Mouse (Mus musculus): ENCODE measurements around the gene Tcta. TPM values are rescaled to one million over a fixed set of nuclear protein-coding genes. Genes with fewer than 3 reads are reported as not detected.

The Tcta gene
- polyA plus RNA-seq, 1 experiment from 2014 or later: 30.2 TPM

DNA sequence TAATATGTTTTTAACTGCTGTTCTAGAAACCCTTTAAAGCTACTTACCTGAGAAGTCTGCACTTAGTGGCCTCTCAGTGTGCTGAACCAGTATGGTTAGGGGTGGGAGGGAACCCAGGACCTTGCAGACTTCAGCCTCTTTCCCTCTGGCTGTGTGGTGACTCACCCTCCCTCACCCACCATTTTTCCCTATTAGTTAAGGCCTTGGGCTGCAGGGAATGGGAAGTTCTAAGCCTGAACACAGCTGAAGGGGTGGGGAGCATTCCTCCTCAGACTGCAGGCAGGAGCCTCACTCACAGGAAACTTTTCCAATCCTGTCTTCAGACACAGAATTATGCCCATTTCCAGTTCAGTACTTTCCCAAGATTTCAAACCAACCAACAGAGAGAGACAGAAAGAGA lies 35.8 kb upstream of the Tcta start:
- POLR2A ChIA-PET: interaction anchor here (0.6 to 2.8 kb wide), 2 partner anchors 32 to 75 kb away, joined by 5 to 9 read pairs; no protein-coding TSS in a partner anchor
- ATAC-seq (no peak), DNase-seq (ENCODE audit: low read depth, low spot score) (no peak)
- no peak for TF ChIP-seq CTCF (IDR thresholded peaks at IDR 0.05)
- CTCF ChIA-PET: interaction anchor here (1.3 to 1.4 kb wide), 2 partner anchors 33 to 246 kb away, joined by 4 read pairs; no protein-coding TSS in a partner anchor
- in situ Hi-C loops (cut with MboI; ENCODE audit: low pct_unique_long_range_greater_than_20kb): no loop called here
- H3K27me3 ChIP-seq: no peaks in the 10 kb centered on the region

DNA sequence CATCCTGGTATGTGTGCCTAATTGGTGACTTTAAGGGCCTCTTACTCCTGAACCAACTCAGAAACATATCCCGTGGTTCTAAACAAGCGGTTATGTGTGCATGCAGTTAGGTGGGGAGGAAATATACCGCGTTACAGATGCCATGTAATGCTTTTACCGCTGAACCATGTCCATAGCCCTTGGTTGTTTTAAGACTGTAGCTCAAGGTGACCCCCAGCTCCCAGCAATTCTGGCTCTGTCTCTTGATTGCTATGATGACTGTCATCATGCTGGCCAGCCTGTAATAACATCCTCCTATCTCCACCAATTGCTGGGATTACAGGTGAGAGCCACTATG lies 35.1 kb upstream of the Tcta start:
- DNase-seq (ENCODE audit: low read depth, low spot score) (no peak), ATAC-seq (no peak)
- TF ChIP-seq CTCF (IDR thresholded peaks at IDR 0.05): no peak
- CTCF ChIA-PET: no interaction called here
- in situ Hi-C loops (cut with MboI; ENCODE audit: low pct_unique_long_range_greater_than_20kb): no loop called here
- POLR2A ChIA-PET: interaction anchor here (2.8 kb wide), 1 partner anchor 32 kb away, joined by 9 read pairs; no protein-coding TSS in a partner anchor
- no peaks in the 10 kb centered on the region for H3K27me3 ChIP-seq

DNA sequence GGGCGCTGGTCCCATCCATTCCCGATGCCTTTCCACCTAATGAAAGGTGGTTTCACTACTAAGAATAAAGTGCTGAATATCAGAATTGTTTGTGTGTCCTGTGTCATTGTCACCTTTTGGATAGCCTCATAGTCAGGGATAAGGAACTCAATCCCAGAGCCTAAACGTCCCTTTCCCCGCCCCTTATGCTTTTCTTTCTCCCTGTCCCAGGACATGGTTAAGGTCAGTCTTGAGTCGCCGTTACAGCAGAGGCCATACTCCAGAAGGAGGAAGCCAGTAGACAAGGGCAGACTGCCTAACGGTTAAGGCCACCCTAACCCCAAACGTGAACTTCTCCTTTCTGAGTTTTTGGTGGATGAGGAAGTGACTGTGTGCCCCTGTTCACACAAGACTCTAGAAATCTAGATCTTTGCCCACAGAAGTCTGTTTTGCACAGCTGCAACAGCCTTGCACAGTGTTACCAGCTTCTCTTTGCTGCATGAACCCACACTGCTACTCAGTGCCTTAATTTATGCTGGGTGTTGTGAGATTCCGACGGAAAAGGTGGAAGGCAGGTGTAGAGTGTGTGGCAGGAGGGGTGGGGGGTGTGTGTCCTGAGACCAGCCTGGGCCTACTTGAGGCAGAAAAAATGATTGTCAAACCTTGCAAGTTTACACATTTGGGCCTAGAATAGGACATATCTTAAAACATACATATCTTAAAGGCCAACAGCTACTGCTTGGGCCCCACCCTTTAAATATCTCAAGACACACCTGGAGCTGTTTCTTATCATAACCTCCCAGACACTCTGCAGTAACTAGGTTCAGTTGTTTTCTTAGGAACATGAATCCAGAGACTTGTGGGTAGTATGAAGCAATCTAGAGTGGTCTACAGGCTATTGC lies 34.5 kb upstream of the Tcta start:
- no peaks in the 10 kb centered on the region for H3K27me3 ChIP-seq
- ATAC-seq (no peak), DNase-seq (ENCODE audit: low read depth, low spot score) (no peak)
- ChIA-PET POLR2A (interaction anchor here (2.8 kb wide), 1 partner anchor 31 kb away, joined by 9 read pairs; no protein-coding TSS in a partner anchor), CTCF (no interaction called here)
- in situ Hi-C loops (cut with MboI; ENCODE audit: low pct_unique_long_range_greater_than_20kb): no loop called here
- TF ChIP-seq CTCF (IDR thresholded peaks at IDR 0.05): no peak

DNA sequence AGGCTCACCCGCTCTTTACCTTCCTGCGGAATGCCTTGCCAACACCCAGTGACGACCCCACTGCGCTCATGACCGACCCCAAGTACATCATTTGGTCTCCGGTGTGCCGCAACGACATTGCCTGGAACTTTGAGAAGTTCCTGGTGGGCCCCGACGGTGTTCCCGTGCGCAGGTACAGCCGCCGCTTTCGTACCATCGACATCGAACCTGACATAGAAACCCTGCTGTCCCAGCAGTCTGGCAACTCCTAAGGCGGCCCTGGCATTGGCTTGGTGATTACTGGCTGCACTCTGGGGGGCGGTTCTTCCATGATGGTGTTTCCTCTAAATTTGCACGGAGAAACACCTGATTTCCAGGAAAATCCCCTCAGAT lies 33.9 kb upstream of the Tcta start:
- in situ Hi-C loops (cut with MboI; ENCODE audit: low pct_unique_long_range_greater_than_20kb): no loop called here
- ChIA-PET CTCF (no interaction called here), POLR2A (interaction anchor here (1.2 to 2.8 kb wide), 2 partner anchors 30 to 76 kb away, joined by 3 to 9 read pairs; partner anchors contain the start of gene Dag1)
- DNase-seq (ENCODE audit: low read depth, low spot score) (no peak), ATAC-seq (no peak)
- no peaks in the 10 kb centered on the region for H3K27me3 ChIP-seq
- no peak for TF ChIP-seq CTCF (IDR thresholded peaks at IDR 0.05)

DNA sequence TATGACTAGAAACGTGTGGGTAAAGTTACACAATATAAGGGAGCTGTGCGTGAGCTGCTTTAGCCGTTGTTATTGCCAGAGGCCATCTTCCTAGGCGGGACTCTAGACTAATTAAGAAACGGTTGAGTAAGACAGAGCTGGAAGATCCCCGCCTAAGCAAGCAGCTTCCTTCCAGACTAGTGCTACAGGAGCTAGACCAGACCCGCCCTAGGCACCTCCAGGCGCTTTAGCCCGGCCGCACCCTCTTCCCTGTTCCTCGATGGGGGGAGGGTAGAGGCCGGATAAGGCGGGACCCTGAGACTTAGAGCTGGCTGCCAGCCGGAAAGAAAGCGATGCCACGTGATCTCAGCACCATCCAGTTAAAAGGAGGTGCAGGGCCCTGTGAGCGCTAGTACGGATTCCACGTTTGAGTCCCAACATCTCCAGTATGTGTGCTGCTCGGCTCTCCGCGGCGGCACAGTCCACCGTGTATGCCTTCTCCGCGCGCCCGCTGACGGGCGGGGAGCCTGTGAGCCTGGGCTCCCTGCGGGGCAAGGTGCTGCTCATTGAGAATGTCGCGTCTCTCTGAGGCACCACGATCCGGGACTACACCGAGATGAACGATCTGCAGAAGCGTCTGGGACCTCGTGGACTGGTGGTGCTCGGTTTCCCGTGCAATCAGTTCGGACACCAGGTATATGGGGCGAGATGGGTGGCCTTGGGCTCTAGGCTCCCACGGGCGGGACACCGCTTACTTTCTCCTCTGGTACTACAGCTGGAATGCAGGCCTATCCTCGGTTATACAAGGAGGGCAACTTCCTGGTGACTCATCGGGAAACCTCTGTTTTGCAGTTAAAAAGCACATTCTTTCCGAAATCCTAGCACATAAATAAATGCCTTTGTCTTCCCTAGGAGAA lies 33.2 kb upstream of the Tcta start, which contains the start of gene Gpx1:
Gpx1 (plus strand) TSS at position 18 of the 896 bp plus-strand sequence.
- DNase-seq (ENCODE audit: low read depth, low spot score) (peak; percentile 86), ATAC-seq (peak; percentile 89)
- POLR2A ChIA-PET: interaction anchor here (1.0 to 1.2 kb wide), 2 partner anchors 10 to 75 kb away, joined by 3 read pairs; partner anchors contain the start of gene Dag1
- CTCF ChIA-PET: interaction anchor here (1.4 kb wide), 1 partner anchor 18 kb away, joined by 4 read pairs; no protein-coding TSS in a partner anchor
- in situ Hi-C loops (cut with MboI; ENCODE audit: low pct_unique_long_range_greater_than_20kb): no loop called here
- no peaks in the 10 kb centered on the region for H3K27me3 ChIP-seq
- no peak for TF ChIP-seq CTCF (IDR thresholded peaks at IDR 0.05)

DNA sequence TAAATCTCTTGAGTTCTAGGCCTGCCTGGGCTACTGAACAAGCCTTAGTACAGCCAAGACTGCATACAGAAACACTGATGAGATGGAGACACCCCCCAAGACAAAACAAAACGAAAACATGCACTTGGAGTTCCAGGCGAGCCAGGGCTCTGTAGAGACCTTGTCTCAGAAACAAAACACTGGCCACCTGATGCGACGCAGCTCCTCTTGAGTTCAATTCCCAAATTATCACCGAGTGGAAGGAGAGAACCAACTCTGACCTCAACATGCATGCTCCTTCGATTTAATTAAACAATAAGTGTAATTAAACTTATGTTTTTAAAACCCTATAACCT lies 32.6 kb upstream of the Tcta start:
- H3K27me3 ChIP-seq: no peaks in the 10 kb centered on the region
- TF ChIP-seq CTCF (IDR thresholded peaks at IDR 0.05): no peak
- CTCF ChIA-PET: interaction anchor here (1.4 kb wide), 1 partner anchor 18 kb away, joined by 4 read pairs; no protein-coding TSS in a partner anchor
- POLR2A ChIA-PET: interaction anchor here (0.7 to 1.2 kb wide), 4 partner anchors 9 to 75 kb away, joined by 3 to 4 read pairs (median 3); partner anchors contain the start of gene Dag1
- in situ Hi-C loops (cut with MboI; ENCODE audit: low pct_unique_long_range_greater_than_20kb): no loop called here
- ATAC-seq: no peak
- no peak for DNase-seq (ENCODE audit: low read depth, low spot score)

DNA sequence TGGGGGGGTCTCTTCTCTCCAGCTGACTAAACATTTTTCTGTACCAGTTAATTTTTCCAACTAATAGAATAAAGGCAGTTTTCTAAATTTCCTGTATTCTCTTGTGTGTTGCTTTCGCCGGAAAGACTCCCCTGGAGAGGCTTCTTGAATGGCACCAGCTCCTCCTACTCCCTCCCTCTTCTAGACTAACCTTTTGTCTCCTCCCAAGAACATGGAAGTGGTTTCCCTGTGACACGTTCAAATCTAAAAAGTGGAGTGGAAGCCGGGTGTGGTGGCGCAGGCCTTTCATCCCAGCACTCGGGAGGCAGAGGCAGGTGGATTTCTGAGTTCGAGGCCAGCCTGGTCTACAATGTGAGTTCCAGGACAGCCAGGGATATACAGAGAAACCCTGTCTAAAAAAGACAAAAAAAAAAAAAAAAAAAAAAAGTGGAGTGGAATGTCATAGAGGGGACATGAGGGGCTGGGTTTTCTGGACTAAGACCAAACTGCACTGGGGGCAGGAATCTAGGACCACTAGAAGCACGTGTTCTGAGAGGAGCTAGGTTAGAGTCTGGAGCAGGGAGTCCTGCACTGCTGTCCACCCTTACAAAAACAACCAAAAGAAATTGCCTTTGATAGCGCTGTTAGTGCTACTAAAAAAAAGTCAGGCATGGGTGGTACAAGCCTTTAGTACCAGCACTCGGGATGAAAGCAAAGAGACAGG lies 32.0 kb upstream of the Tcta start:
- ATAC-seq (no peak), DNase-seq (ENCODE audit: low read depth, low spot score) (no peak)
- ChIA-PET CTCF (interaction anchor here (1.4 kb wide), 1 partner anchor 17 kb away, joined by 4 read pairs; no protein-coding TSS in a partner anchor), POLR2A (interaction anchor here (0.7 kb wide), 2 partner anchors 10 to 49 kb away, joined by 3 to 4 read pairs; no protein-coding TSS in a partner anchor)
- no peak for TF ChIP-seq CTCF (IDR thresholded peaks at IDR 0.05)
- in situ Hi-C loops (cut with MboI; ENCODE audit: low pct_unique_long_range_greater_than_20kb): no loop called here
- H3K27me3 ChIP-seq: no peaks in the 10 kb centered on the region

DNA sequence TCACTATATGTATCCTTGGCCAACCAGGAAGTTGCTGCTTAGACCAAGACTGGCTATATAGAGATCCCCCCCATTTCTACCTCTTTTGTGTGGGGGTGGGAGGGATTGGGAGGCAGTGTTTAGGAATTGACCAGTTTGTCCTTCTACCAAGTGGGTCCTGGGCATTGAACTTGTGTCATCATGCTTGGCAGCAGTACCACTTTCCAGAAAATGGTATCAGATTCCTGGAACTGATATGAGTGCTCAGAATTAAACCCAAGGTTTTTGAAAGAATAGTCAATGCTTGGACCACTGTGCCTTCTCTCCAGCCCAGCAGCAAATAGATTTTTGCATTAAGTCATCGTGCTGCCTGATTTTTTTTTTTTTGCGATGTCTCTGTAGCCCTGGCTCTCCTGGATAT lies 19.9 kb upstream of the Tcta start:
- in situ Hi-C loops (cut with MboI; ENCODE audit: low pct_unique_long_range_greater_than_20kb): no loop called here
- DNase-seq (ENCODE audit: low read depth, low spot score) (no peak), ATAC-seq (no peak)
- ChIA-PET CTCF (no interaction called here), POLR2A (interaction anchor here (1.1 to 1.2 kb wide), 2 partner anchors 7 to 16 kb away, joined by 3 read pairs; no protein-coding TSS in a partner anchor)
- no peak for TF ChIP-seq CTCF (IDR thresholded peaks at IDR 0.05)
- H3K27me3 ChIP-seq: no peaks in the 10 kb centered on the region

DNA sequence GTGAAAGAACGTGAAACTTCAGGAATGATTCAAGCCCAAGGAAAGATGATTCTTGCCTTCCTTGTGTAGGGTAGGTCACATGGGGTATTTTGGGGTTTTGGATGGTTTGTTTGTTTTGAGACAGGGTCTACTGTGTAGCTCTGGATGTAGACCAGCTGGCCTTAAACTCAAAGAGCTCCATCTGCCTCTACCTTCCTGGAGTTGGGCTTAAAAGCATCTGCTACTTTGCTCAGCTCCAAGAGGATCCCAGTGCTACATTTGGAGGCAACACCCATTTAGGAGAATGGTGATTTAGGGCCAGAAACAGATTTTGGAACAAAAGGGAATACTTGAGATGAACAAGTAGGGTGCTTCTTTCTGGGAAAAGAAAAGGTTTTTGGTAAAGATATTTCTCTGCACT lies 18.8 kb upstream of the Tcta start:
- no peaks in the 10 kb centered on the region for H3K27me3 ChIP-seq
- TF ChIP-seq CTCF (IDR thresholded peaks at IDR 0.05): no peak
- in situ Hi-C loops (cut with MboI; ENCODE audit: low pct_unique_long_range_greater_than_20kb): no loop called here
- ATAC-seq (no peak), DNase-seq (ENCODE audit: low read depth, low spot score) (no peak)
- CTCF ChIA-PET: interaction anchor here (2.7 kb wide), 1 partner anchor 13 kb away, joined by 9 read pairs; no protein-coding TSS in a partner anchor
- POLR2A ChIA-PET: interaction anchor here (1.1 kb wide), 1 partner anchor 8 kb away, joined by 3 read pairs; no protein-coding TSS in a partner anchor
